Mouse (Mus musculus) forebrain, embryonic 10.5 days (tissue): ENCODE results near the gene Slc50a1. TPM values are rescaled to one million over a fixed set of nuclear protein-coding genes. Genes with fewer than 3 reads are reported as not detected.

ENCODE experiments used
- DNase-seq: peaks from one replicate; pipeline ENCODE4 v3.0.0-alpha.2; 2017; ENCODE audit warnings: low spot score; ENCODE audit errors: extremely low spot score
- H3K27ac ChIP-seq: fragments of 300-500 bp; sonication (generic); 2 replicates; pipeline ENCODE4 v1.5.1; 2016; ENCODE audit warnings: mild to moderate bottlenecking
- H3K27me3 ChIP-seq: fragments of 300-500 bp; sonication (generic); 2 replicates; pipeline ENCODE4 v1.6.1; 2016; ENCODE audit warnings: mild to moderate bottlenecking; ENCODE audit not compliant: poor library complexity, severe bottlenecking
- H3K36me3 ChIP-seq: fragments of 300-500 bp; sonication (generic); replicated peaks from 2 replicates; pipeline ENCODE4 v1.6.1; 2016; ENCODE audit warnings: mild to moderate bottlenecking, moderate library complexity
- H3K4me1 ChIP-seq: fragments of 300-500 bp; sonication (generic); 2 replicates; pipeline ENCODE4 v1.6.1; 2016
- H3K4me3 ChIP-seq: fragments of 300-500 bp; sonication (generic); 2 replicates; pipeline ENCODE4 v1.5.1; 2016; ENCODE audit warnings: mild to moderate bottlenecking, moderate library complexity
- H3K9me3 ChIP-seq: fragments of 300-500 bp; sonication (generic); 2 replicates; pipeline ENCODE4 v1.6.1; 2016; ENCODE audit warnings: mild to moderate bottlenecking, moderate library complexity
- WGBS: fragments of 180-500 bp; shearing (Covaris S2); methylation state at CpG from one replicate; pipeline ENCODE4 v1.1.7; 2016; 5-methylcytosine and 5-hydroxymethylcytosine counted together
- polyA plus RNA-seq: library from polyadenylated mRNA; unstranded; fragments of >200 nt; fragmentation: Nextera tagmentation; extraction: Ambion mirVana; gene quantifications from 2 replicates; pipeline ENCODE4 v1.2.1, GENCODE M21; 2016

Gene Slc50a1
- polyA plus RNA-seq, 1 experiment from 2014 or later, result 25.1 TPM

DNA sequence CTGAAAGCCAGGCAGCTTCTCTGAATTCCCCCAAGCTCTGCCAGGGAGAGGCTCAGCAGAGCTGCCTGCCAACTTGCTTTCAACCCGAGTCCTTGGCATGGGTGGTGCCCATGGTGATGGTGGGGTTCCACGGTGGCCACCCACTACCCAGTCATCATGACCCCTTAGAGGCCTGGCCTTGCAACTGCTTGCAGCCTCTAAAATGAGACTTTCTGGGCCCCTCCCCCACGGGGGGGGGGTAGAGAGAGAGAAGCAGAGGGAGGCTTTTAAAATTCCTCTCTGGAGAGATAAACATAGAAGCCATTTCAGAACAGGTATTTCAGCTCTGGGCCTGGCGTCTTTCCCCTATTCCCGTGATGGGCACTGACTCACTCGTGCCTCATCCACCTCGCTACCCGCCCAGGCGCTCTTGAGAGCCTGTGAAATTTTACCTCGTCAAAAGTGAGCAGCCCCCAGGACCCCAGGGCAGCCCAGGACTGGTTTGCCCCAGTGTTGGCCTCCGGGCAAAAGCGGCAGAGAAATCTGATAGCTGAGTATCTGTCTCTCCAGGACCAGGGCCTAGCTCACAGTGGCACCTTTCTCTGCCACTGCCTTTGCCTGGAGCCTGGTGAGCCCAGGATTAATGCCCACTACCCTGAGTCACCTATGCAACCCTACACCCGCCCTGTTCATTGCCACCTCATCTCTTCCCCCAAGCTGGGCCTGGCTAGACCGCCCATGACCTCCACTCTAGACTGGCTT lies 7.1 kb upstream of the Slc50a1 start:
- Histone ChIP-seq H3K36me3 (no peaks in the 10 kb centered on the region), H3K4me3 (peak overlapping the region; percentile 61), H3K4me1 (peaks cover 58% of the 10 kb centered on the region), H3K9me3 (no peaks in the 10 kb centered on the region), H3K27me3 (peaks cover 75% of the 10 kb centered on the region), H3K27ac (peak overlapping the region; percentile 66)
- DNase-seq, result no peak
- 56% methylated on average over 14 of the region's 14 CpGs for WGBS

DNA sequence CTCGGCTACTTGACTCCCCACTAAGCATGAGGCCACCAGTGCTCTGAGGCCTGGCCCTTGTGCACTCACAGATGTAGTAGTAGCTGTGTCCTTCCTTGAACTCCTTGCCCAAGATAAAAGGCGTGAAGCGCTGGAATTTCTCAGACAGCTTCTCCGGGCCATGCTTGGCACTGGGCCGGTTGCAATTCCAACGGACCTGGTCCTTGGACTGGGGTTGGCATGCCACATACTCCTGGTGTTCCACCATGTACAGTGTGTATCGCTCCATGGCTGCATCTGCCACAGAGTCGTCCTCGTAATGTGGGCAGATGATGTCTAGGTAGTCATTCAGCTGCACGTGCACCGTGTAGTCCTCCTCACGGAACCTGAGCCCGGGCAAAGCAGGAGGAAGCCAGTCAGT lies 5.7 kb upstream of the Slc50a1 start:
- H3K36me3 ChIP-seq, result no peaks in the 10 kb centered on the region
- H3K4me1 ChIP-seq, result peaks cover 53% of the 10 kb centered on the region
- H3K9me3 ChIP-seq, result no peaks in the 10 kb centered on the region
- H3K4me3 ChIP-seq, result peak overlapping the region; percentile 5; the same call in 1 of the 2 replicates
- H3K27me3 ChIP-seq, result peaks cover 75% of the 10 kb centered on the region
- no peak for DNase-seq
- 93% methylated on average over 13 of the region's 13 CpGs for WGBS
- no peak overlapping the region for H3K27ac ChIP-seq

DNA sequence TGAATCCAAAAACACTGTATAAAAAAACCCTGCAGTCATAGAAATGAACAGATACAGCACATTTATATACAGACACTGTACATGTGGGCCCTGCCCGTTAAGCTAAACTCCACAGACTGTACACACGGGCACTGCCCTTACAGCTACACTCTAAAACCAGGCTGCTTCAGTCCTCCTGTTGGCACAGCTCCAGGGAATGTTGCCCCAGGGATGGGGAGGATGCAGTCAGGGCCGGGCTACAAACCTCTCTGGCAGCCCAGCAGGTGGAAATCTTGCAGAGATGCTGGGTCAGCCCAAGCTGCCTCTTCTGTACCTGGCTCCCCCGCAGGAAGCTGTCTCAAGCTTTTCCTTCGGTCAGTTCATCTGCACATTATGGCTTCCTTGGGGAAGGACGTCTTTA lies 1.4 kb upstream of the Slc50a1 start:
- H3K27ac ChIP-seq, result no peak overlapping the region
- H3K36me3 ChIP-seq, result peaks cover 9% of the 10 kb centered on the region
- H3K27me3 ChIP-seq, result peaks cover 54% of the 10 kb centered on the region
- H3K4me1 ChIP-seq, result peaks cover 49% of the 10 kb centered on the region
- WGBS, result 70% methylated on average over 6 of the region's 6 CpGs
- H3K4me3 ChIP-seq, result no peak overlapping the region
- H3K9me3 ChIP-seq, result no peaks in the 10 kb centered on the region
- DNase-seq, result no peak

DNA sequence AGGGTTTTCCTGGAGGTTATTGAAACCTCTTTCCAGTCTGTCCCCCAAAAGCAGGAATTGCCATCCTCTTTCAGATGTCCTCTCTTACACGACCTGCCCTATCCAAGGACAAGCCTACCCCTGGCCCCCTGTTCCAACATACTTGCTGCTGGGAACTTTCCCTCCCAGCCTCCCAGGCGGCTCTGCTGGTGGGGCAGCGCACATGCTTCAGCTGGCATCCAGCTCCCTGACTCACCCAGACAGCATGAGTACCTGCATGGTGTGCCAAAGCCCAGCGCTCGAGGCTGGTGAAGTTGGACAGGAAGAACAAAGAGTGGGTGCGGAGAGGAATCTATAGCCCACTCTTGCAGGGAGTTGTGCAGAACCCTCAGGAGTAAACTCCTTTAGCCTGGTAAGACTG lies 521 bp upstream of the Slc50a1 start:
- Histone ChIP-seq H3K27ac (peak overlapping the region; percentile 87), H3K27me3 (peaks cover 46% of the 10 kb centered on the region), H3K9me3 (no peaks in the 10 kb centered on the region), H3K36me3 (peaks cover 9% of the 10 kb centered on the region), H3K4me1 (peaks cover 55% of the 10 kb centered on the region), H3K4me3 (peak overlapping the region; percentile 64)
- WGBS, result 76% methylated on average over 6 of the region's 6 CpGs
- DNase-seq, result no peak

DNA sequence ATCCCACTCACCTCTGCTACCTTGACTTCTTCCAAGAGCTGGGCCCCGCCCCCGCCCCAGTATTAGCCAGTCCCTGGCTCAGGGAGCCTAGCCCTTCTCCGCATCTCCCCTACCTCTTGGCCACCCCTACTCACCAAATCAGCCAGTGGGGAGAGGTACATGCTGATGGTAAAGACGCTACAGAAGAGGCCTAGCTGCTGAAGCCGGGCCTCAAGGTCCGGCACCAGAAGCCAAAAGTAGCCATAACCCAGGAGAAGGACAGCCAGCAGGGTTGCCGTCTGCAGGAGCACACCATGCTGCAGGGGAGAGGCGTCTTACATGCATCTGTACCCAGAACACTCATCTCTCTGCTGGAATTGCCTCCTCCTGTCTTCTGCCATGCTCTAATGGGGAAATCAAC lies 1.5 kb downstream of the Slc50a1 start:
- DNase-seq, result no peak
- peaks cover 57% of the 10 kb centered on the region for H3K4me1 ChIP-seq
- H3K4me3 ChIP-seq, result 0 out of 2 replicates have a peak overlapping the region, but pooled peaks have one; percentile 64
- WGBS, result 52% methylated on average over 8 of the region's 8 CpGs
- peaks cover 39% of the 10 kb centered on the region for H3K27me3 ChIP-seq
- no peaks in the 10 kb centered on the region for H3K9me3 ChIP-seq
- no peak overlapping the region for H3K27ac ChIP-seq
- H3K36me3 ChIP-seq, result peaks cover 9% of the 10 kb centered on the region

DNA sequence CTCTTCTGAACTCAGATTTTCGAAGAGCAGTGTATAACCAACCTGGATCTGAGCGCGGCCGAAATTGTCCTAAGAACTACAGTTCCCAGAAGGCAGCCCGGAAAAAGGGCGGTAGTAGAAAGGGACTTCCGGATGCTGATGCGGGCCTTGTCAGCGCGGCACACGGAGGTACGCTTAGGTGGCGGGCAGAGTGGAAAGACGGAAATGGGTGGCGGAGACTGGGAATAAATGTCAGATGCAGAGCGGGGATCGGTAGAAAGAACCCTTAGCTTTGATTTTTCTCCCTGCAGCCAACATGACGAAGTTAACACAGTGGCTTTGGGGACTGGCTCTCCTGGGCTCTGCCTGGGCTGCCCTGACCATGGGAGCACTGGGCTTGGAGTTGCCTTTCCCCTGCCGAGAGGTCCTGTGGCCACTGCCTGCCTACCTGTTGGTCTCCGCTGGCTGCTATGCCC lies 3.9 kb downstream of the Slc50a1 start:
- under 1% methylated on average over 20 of the region's 20 CpGs for WGBS

DNA sequence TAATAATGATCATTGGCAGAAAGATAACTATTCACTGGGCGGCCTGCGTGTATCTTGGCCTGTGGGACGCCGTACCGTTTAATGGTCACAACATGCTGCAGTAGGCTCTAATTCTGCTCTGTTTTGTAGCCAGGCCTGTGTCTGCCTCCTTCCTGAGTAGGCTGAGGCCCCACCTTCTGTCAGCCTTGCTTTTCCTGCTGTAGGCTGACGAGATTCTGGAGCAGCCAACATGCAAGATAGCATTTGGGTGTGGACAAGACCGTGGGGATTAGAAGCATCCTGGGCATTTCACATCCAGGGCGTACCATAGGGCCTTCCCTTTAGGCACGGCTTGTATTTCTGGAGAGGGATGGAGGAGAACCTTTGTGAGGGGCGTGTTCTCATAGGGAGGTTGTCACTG lies 8.0 kb downstream of the Slc50a1 start:
- Histone ChIP-seq H3K4me3 (no peak overlapping the region), H3K27ac (no peak overlapping the region), H3K36me3 (no peaks in the 10 kb centered on the region), H3K27me3 (peaks cover 8% of the 10 kb centered on the region; the same call in 1 of the 2 replicates), H3K4me1 (peaks cover 25% of the 10 kb centered on the region), H3K9me3 (no peaks in the 10 kb centered on the region)
- no peak for DNase-seq
- WGBS, result 79% methylated on average over 10 of the region's 10 CpGs

More for the DNA sequence above, 3.9 kb downstream of the Slc50a1 start:
- H3K4me1 ChIP-seq, result peaks cover 49% of the 10 kb centered on the region
- peak overlapping the region; percentile 86 for H3K27ac ChIP-seq
- H3K4me3 ChIP-seq, result peak overlapping the region; percentile 68
- peak; percentile 82 for DNase-seq
- H3K36me3 ChIP-seq, result peaks cover 9% of the 10 kb centered on the region
- H3K9me3 ChIP-seq, result no peaks in the 10 kb centered on the region
- H3K27me3 ChIP-seq, result peaks cover 26% of the 10 kb centered on the region

DNA sequence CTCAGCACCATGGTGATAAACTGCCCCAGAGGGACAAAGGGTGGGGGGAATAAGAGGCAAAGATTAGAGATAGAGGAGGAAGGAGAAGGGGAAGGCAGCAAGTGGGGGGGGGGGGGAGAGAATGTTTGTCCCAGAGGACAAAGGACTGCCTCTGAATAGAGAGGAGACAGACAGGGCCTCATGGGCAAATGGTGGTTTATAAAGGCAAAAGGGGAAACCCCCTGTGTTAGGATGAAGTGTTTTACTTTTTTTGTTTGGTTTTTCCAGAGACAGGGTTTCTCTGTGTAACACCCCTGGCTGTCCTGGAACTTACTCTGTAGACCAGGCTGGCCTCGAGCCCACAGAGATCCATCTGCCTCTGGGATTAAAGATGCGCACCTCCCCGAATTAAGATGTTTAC lies 10.2 kb downstream of the Slc50a1 start:
- 86% methylated on average over 3 of the region's 3 CpGs for WGBS
- Histone ChIP-seq H3K9me3 (no peaks in the 10 kb centered on the region), H3K4me1 (peaks cover 11% of the 10 kb centered on the region), H3K27me3 (peaks cover 8% of the 10 kb centered on the region; the same call in 1 of the 2 replicates), H3K27ac (no peak overlapping the region), H3K36me3 (no peaks in the 10 kb centered on the region), H3K4me3 (no peak overlapping the region)
- DNase-seq, result no peak

DNA sequence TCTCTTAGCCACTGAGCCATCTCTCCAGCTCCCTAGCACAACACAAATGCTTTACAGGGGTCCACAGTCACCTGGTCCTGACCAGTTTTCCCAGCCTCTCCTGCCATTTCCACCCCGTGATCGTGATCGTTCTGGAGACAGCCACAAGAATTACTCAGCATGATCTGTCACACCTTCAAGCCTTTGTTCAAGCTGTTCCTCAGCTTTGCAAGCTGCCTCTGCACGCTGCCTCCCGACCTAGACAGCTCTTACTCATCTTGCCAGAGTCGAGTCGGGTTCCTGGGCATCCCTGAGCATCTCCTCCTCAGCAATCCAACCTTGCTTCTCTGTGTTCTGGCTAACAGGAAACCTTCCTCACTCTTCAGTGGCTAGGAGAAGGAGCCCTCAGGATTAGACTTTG lies 11.3 kb downstream of the Slc50a1 start, which contains the start of gene Dpm3:
Gene Dpm3, plus strand, starts transcription at position 283 of the 400 bp plus-strand sequence.
- Histone ChIP-seq H3K27ac (no peak within 1 kb of the TSS), H3K27me3 (peaks cover 8% of the 10 kb centered on the region; the same call in 1 of the 2 replicates), H3K36me3 (no peaks in the 10 kb centered on the region), H3K9me3 (no peaks in the 10 kb centered on the region), H3K4me3 (no peak within 1 kb of the TSS), H3K4me1 (peaks cover 11% of the 10 kb centered on the region)
- 67% methylated on average over 7 of the region's 7 CpGs for WGBS
- no peak for DNase-seq

DNA sequence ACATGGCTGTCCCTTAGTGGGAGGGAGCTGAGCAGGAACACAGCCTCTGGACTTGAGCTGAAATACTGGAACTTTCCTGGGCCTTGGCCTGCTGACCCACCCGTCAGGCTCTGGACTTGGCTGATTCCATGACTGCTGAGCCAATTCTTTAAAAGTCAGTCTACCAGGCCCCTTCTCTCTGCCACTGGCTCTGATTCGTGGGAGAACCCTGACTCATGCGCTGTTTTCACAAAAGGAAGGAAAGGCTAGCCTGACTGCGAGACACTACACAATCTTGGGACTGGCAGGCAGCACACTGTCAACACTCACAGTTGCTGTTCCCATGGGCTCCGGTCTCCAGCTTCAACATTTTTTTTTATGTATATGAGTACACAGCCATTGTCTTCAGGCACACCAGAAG lies 14.2 kb downstream of the Slc50a1 start:
- Histone ChIP-seq H3K36me3 (no peaks in the 10 kb centered on the region), H3K9me3 (no peaks in the 10 kb centered on the region), H3K4me1 (peaks cover 24% of the 10 kb centered on the region), H3K27me3 (peaks cover 31% of the 10 kb centered on the region), H3K27ac (no peak overlapping the region), H3K4me3 (no peak overlapping the region)
- WGBS, result 85% methylated on average over 5 of the region's 5 CpGs
- no peak for DNase-seq

DNA sequence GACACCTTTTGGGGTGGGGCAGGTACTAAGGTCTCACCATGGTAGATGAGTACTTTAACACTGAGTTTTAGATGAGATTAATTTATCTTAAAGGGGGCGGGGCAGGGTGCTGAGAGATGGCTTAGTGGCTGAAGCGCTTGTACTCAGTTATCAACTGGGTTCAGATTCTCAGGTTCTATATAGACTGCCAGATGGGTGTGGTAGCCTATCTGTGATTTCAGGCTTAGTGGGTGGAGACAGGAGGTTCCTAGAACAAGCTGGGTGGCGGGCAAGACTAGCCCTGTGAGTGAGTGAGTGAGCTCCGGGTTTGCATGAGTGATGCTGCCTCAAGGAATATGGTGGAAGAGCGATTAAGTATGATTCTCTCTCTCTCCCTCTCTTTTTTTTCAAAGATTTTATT lies 15.4 kb downstream of the Slc50a1 start:
- Histone ChIP-seq H3K9me3 (no peaks in the 10 kb centered on the region), H3K27me3 (peaks cover 31% of the 10 kb centered on the region), H3K36me3 (peaks cover under 1% of the 10 kb centered on the region; the same call in 1 of the 2 replicates), H3K4me3 (no peak overlapping the region), H3K4me1 (peaks cover 29% of the 10 kb centered on the region), H3K27ac (no peak overlapping the region)
- DNase-seq, result no peak
- WGBS, result 90% methylated on average over 5 of the region's 5 CpGs

DNA sequence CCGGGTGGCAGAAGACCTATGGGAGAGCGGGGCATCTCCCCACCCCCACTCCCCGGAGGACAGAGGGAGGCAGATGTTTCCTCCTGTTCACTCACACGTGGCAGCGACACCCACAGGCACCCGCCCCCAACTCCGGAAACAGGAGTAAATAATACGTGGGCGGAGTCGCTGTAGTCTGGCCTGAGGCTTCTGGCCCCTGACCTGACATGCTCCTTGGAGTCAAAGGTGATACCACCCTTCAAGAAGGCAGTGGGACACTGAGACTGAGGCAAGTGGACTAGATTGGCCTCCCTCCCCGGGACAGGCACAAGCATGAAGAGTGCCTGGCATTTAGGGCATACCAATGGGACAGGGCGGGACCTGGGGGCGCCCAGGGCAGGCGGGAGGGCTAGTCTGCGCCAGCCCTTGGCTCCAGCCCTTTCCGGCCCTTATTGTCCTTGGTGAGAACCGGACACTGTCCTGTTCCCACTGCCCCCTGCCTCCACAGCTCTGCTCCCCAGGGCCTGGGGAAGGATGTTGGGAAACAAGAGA lies 18.9 kb downstream of the Slc50a1 start:
- H3K4me3 ChIP-seq, result peak overlapping the region; percentile 32
- H3K27me3 ChIP-seq, result peaks cover 23% of the 10 kb centered on the region
- peak overlapping the region; percentile 68 for H3K27ac ChIP-seq
- DNase-seq, result peak; percentile 35
- no peaks in the 10 kb centered on the region for H3K9me3 ChIP-seq
- 11% methylated on average over 17 of the region's 17 CpGs for WGBS
- H3K36me3 ChIP-seq, result peaks cover 28% of the 10 kb centered on the region
- peaks cover 47% of the 10 kb centered on the region for H3K4me1 ChIP-seq

DNA sequence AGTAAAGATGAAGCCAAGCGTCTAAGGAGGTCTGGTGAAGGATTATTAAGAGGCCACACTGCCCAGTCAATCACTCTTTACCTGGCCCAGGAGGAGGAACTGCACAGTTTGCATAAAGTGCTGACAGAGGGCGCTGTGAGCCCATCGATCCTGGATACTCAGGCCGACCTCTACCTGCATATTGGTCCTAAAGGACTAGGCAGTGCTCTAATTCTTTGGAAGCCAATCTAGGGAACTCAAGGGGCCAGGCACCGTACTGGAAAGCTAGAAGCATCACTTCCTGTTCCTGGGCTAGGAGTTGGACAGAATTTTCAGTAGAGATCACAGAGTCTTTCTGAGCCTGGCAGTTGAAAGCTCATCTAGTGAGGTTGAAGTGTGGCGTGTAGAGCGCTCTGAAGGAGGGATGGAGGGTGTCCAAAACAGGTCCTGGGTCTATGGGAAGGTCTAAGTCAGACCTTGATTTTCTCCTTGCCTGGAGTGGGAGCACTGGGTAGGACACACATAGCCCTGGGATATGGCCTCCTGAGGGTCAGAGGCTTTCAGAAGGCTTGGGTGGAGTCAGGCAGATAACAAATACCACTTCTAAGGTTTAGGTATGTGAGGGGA lies 19.8 kb downstream of the Slc50a1 start:
- H3K36me3 ChIP-seq, result peaks cover 28% of the 10 kb centered on the region
- 0 out of 2 replicates have a peak overlapping the region, but pooled peaks have one; percentile 68 for H3K27ac ChIP-seq
- H3K27me3 ChIP-seq, result peaks cover 29% of the 10 kb centered on the region
- peak; percentile 47 for DNase-seq
- peaks cover 55% of the 10 kb centered on the region for H3K4me1 ChIP-seq
- 0 out of 2 replicates have a peak overlapping the region, but pooled peaks have one; percentile 32 for H3K4me3 ChIP-seq
- no peaks in the 10 kb centered on the region for H3K9me3 ChIP-seq
- WGBS, result 24% methylated on average over 7 of the region's 7 CpGs
